Mouse (Mus musculus): ENCODE data around the gene Arl5c.

- TF ChIP-seq CTCF (IDR thresholded peaks at IDR 0.05; ENCODE audit: low read depth, low read length): no peak
- no peak for TF ChIP-seq POLR2A (IDR thresholded peaks at IDR 0.05; ENCODE audit: extremely low read depth, insufficient read depth, low read length)
Observed at GRCm38 (mm10) chr11:97996691-97997090, 710 bp upstream of the Arl5c start.
